Mouse (Mus musculus) lung, adult 18-20 months (tissue): ENCODE measurements at regions not wholly inside any gene's neighbourhood (a gene's known extent, or its start where the extent isn't known, plus 50 kb on each side); places are given as distances from the start of the nearest gene placed in this dataset.

ENCODE experiments used
- DNase-seq, 2 experiments: peaks; one replicate each; pipeline ENCODE4 v3.0.0; 2022; ENCODE audit warnings: mixed read lengths in 2 of 2

- DNase-seq, result no peak
These were observed 549.1 kb upstream of the Camk1g start for GRCm38 (mm10) chr1:193919243-193919642.

- no peak for DNase-seq
These were observed 535.6 kb upstream of the Camk1g start for GRCm38 (mm10) chr1:193905711-193906110.

- no peak for DNase-seq
These were observed 524.0 kb upstream of the Camk1g start for GRCm38 (mm10) chr1:193894072-193894471.

DNA sequence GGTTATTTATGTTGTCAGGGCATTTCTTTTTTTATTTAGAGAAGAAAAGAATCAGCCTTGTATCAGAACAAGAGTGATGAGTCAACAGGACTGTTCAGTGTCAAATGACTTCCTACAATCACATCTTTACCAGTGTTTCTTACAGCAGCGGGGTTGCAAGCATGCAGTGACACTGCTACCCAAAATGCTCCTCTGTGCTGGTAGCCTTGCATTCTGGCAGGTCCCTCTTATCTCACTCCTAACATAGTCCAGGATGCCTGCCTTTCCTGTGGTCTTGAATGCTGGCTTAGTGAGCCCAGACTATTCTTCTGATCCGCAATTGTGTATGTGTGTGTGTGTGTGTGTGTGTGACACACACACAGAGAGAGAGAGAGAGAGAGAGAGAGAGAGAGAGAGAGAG, 506.4 kb upstream of the Camk1g start:
- no peak for DNase-seq

GRCm38 (mm10) chr1:193876121-193876520, 506.0 kb upstream of the Camk1g start:
- peak; percentile 11 for DNase-seq

GRCm38 (mm10) chr1:193875287-193875686, 505.2 kb upstream of the Camk1g start:
- no peak for DNase-seq

DNA sequence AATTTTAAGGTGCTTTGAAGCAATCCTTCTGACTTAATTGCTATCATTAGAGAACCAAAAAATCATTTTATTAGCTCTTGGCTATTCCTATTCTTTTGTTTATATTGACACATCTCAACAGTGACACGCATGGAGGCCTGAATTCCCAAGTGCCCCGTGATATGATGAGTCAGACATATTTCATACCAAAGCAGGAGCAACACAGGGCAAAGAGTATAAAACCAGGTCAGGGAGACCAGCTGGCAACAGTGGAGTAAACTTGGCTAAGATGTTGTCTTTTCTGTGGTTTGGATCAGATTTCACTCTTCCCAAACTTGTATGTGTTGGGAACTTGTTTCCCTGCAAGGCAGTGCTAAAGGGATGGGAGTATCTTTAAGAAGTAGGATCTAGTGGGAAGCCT, 500.6 kb upstream of the Camk1g start:
- peak; percentile 3 to 10 for DNase-seq

- DNase-seq, result no peak
These were observed 498.7 kb upstream of the Camk1g start for GRCm38 (mm10) chr1:193868639-193869320.

DNA sequence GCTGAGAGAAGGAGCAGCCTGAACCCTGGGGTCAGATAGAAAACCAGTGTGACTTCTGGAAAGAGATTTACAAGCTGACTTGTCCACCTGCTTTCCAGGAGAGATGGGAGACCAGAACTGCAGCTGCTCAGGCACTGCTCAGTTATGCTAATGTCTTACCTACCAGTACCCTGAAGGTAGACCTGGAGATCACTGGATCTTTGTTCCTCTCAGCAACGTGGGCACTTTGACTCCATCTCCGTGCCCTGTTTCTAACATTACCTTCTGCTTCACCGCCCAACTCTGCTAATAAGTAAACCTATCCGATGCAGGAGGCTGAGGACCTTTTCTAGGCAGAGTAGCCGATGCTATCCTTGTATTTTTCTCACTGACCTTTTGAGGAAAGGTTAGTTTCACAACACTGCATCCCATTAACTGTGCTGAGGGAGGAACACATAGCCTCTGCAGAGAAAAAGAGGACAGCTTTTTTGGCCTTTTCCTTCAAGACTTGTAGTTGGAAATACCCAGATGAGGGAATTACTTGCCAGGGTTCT, 490.7 kb upstream of the Camk1g start:
- DNase-seq, result no peak

DNA sequence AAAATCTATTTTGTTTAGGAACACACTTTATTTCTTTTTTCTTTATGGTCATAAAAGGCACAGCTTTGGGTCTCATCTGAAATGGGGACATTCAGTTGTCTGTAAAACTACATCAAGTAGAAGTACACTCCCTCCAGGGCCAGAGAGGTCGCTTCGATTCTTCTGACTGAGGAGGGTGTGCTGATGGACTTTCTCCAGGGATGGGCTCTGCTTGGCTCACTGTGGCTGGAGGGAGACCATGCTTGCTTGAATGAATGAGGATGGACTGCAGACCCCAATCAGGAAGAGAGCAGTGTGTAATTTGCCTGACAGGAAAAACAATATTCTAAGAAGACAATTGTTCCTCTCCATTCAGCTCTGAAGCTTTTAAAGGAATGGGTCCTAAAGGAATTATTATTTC, 490.3 kb upstream of the Camk1g start:
- no peak for DNase-seq

- DNase-seq, result no peak
These were observed 489.4 kb upstream of the Camk1g start for GRCm38 (mm10) chr1:193859257-193860125.

DNA sequence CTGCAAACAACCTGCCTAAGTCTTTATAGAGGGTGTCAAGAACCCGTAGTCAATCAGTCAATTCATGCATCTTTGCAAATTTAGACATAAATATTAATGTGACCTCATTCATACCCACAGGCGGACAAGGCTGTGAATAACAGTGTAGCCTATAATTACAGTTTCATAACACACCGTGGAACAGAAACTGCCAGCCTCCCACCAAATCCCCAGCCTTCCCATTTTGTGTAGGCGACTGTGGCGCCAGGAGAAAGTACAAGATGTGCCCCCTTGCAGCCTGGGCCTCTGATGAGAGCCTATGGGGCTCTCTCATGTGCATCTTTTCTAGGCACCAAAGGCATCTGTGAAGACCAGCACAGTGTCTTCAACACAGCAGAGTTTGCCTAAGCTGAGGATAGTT, 477.8 kb upstream of the Camk1g start:
- DNase-seq, result no peak

- DNase-seq, result no peak
These were observed 474.8 kb upstream of the Camk1g start for GRCm38 (mm10) chr1:193844868-193845267.

DNA sequence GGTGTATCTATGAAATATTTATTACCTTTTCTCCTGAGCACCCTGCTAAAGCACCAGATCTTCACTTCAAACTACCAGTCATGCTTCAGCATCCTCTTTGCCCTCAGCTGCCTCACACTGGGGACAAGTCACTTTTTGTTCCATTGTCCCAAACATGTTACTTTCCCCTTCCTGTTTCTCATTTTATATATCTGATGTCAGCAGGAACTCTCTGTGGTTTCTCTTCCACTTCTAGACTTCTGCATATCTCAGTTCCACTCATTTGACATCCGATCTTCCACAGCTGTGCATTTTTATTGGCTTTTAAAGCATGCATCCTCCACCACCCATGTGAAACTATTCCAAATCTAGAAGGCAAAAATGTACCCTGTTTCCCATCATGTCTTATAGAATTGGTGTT, 474.4 kb upstream of the Camk1g start:
- no peak for DNase-seq

GRCm38 (mm10) chr1:193800998-193801397, 430.9 kb upstream of the Camk1g start:
- no peak for DNase-seq

- DNase-seq, result no peak
These were observed 420.5 kb upstream of the Camk1g start for GRCm38 (mm10) chr1:193790579-193790978.

DNA sequence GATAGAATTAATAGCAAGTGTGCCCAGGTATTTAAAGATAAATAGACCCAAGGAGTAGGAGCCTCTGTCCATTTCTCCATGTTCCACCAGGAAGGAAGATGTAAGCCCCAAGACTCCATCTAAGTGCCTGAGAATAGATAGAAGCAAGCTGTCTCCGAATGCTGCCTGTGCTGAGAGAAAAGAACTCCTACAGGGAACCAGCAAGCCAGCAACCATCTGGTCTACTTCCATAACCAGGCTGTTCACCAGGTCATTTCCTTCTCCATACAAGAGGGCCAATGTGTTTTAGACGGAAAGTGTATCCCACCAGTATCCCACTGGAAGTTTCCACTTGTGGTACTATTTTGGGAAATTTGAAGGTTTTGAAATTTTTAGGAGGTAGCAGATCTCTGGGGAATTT, 418.4 kb upstream of the Camk1g start:
- DNase-seq, result no peak

- no peak for DNase-seq
These were observed 417.3 kb upstream of the Camk1g start for GRCm38 (mm10) chr1:193787417-193787816.

- DNase-seq, result no peak
These were observed 414.9 kb upstream of the Camk1g start for GRCm38 (mm10) chr1:193784966-193785365.

GRCm38 (mm10) chr1:193784526-193784925, 414.4 kb upstream of the Camk1g start:
- no peak for DNase-seq

- no peak for DNase-seq
These were observed 408.1 kb upstream of the Camk1g start for GRCm38 (mm10) chr1:193778181-193778580.

DNA sequence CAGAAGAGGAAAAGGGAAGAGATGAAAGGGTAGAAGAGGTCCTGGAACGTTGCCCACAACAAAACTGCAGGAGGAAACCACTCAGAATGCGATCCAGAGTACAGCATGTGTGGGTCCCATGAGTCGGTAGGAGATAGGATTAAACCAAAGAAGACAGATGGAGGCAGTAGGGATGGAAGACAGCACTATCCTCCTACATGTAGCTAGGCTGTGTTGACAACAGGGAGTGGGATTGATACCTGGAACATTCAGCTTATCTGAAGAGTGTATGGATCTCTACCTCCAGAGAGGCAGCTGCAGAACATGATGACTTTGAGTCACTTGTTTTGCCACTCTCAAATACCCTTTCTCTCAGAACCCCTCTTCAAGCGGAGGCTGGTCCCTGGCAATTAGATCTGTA, 399.4 kb upstream of the Camk1g start:
- DNase-seq, result no peak

- no peak for DNase-seq
These were observed 394.0 kb upstream of the Camk1g start for GRCm38 (mm10) chr1:193764103-193764502.

- DNase-seq, result no peak
These were observed 381.7 kb upstream of the Camk1g start for GRCm38 (mm10) chr1:193751819-193752251.
